Mouse (Mus musculus): ENCODE data around the gene Fam171a2. TPM values are rescaled to one million over a fixed set of nuclear protein-coding genes. Genes with fewer than 3 reads are reported as not detected.

The Fam171a2 gene
- total RNA-seq, 2 experiments from 2014 or later = 30.2 to 30.5 TPM

DNA sequence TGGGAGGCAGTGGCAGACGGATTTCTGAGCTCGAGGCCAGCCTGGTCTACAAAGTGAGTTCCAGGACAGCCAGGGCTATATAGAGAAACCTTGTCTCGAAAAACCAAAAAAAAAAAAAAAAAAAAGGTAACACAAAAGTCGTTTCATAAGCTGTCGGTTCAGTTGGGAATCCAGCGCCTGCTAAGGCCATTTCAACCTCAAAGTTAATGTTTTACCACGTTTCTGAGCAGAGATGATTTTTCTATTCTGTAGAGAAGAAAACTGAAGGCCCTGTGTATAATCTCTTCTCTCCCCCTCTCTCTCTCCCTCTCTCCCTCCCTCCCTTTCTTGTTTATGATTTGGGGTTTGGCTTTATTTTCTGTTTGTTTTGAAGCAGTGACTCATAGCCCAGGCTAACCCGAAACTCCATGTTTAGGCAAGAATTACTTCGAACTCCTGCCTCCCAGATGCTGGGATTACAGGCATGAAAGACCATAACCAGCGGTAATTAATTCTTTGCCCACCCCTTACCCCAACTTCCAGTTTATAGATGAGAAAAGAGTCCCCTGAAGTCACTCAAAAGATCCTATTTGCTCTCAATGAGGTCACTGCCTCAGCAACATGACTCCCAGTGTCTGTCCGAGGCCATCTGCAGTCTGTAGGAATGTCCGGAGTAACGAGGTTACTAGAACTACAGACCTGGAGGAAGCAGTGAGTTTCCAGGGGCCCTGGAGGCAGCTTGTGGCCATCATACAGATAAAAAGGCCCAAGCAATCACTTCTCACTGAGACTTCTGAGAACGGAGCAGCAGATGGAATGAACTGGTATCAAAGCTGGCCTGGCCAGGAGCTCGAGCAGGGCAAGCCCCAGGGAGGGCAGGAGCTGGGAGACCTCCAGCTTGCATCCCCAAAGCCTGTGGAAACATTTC lies 38.3 kb downstream of the Fam171a2 start:
- no peak for DNase-seq

DNA sequence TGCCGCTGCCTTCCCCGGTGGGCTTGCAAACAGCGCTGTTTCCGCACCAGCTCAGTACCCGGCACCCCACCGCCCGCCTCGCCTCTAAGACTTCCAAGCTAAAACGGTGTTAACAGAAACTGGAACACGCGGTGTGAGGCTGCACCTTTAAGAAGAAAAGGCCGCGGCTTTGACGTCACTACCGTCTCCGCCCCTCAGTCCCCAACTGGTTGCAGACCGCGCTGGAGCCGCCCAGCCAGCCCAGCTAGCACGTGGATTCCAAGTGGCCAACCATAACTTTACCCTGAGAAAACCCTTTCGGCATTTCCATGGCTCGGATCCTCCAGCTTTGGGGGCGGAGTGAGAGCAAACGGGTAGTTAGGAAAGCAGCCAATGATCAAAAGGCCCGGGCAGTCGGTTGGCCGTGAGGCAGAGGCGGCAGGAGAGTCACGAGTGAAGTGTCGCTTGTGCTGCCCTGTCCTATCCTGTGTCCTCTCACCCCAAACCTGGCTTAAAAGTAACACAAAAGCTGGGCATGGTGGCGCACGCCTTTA lies 39.1 kb downstream of the Fam171a2 start:
- DNase-seq = peak; percentile 97

DNA sequence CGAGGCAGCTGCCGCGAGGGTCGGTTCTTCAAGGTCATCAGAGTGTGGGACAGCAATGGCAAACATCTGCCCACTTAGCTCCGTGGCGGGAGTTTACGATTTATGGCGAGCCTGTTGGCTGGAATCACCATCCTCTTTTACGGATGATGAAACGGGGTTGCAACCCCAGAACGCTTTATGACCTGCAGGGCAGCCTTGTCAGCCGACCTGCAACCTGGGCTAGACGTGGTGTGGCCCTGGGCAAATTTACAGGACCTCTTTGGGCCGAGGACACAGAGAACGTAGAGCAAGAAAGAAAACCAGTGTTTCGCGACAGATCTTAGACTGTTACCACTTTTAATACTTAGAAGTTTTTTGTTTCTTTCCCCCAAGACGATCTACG lies 39.7 kb downstream of the Fam171a2 start, which contains the start of gene Slc25a39:
Gene Slc25a39 (minus strand): TSS at position 113 of the 382 bp plus-strand sequence.
- DNase-seq = no peak

DNA sequence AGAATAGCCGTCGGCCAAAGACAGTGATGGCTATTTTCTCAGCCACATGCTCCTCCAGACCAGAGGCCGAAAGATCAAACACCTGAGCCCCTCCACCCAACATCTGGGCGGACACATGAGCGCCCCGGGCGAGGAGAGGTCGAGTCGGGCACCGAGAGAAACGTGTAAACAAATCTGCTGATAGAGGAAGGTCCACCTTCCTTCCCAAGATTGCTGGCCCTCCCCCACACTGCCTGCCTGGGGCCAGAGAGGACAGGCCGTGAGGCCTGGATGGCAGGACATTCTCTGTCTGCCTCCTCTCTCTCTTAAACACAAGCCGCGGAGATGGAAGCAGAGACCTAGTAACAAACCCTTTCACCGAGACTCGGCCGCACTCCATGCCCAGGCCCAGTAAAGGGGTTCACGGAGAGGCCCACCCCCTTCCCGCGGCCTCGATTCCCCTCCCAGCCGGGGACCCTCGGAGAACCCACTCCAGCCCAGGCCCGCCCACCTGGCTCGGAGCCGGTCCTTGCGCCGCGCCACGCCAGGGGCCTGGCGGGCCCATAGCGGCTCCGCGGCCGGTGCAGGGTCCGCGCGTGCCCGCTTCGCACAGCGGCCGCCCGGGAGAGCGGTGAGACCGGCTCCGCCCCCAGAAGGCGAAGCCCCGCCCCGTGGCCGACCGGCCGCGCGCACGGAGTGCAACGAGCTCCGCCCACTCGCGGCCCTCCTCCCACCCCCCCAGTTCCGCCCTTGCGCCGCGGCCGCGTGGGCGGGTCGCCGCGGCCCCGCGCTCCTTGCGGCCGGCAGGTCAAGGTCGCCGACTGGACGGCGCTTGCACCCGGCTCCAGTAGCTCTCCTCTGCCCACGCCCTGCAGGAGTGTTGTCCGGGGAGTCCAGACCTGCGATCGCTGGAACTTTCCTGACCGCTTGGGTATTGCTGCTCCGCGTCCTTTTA lies 40.3 kb downstream of the Fam171a2 start:
- peak; percentile 97 for DNase-seq

DNA sequence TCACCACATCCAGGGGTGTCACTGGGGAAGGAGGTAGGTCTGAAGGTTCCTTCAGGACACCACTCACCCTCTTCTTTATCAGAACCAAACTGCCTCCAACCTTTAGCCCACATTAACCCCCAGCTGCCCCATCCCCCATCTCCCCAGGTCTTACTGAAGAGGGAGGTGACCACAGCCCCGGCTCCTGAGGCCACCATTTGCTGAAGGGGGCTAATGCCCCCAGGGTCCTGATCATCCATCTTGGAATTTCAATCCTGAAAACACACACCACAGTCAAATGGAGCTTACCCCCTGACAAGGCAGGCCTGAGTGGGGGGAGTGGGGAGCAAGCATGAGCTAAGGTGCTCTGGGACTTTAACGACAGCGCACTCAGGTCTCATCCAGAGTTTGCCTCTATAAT lies 41.1 kb downstream of the Fam171a2 start:
- DNase-seq = no peak

DNA sequence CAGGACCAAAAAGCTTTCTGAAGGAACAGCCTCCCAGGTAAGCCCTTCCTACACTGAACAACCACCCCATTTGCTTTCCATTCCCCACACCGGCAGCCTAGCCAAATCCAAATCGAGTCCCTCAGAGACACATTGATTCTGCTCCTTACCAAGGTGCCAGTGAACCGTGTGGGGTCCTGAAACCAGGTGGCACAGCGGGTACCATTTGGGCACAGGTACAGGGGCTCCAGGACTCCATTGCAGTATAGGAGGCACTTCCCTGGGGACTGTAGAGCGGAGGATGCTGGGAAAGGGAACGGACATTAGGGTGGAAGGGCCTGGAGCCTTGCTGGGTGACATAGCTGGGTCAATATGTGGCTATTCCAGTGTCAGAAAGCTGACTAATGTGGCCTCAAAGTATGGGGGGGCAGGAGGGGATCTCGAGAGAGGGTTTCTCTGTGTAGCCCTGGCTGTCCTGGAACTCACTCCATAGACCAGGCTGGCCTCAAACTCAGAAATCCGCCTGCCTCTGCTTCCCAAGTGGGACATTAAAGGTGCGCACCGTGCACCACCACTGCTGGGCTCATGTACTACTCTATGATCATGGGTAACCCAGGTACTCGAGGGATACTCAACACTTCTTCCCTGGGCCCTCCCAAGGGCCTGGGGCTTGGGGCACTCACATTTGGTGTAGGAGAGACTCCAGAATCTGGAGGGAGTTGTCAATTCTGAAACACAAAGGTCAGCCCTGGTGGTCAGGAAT lies 41.8 kb downstream of the Fam171a2 start:
- DNase-seq = no peak

DNA sequence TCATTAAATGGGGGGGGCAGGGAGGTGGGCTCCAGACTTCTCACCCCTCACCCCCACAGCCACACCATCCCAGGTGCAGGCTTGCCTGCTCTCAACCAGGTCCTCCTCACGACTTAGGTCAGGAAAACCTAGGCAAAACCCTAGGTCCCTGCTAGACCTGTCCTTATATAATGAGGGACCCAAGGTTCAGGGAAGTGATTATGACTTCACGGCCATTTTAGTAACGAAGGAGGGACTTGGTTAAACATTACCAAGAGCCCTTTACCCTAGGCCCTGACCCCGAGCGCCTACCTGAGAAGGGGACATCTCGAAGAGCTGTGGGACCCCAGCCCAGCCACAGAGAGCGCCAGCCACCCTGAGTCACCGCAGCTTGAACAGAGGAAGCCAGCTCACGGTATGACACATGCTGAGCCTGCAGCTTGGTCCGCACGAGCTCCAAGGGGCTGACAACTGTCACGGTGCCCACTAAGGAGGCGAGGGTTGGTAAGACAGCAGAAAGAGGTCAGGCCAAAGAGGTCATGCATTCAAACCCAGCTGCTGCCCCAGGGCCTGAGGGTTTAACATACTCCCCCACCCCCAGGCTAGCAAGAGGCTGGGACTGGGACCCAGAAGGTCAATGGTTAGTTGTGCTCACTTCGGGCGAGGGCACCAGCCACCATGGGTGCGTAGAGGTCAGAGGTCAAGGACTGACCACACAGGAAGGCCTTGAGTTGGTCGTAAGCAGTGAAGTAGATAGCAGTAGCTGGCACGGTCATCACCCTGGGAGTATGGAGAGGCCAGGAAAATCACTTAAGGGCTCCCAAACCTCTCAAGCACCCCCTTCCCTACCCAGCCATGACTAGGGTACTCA lies 43.1 kb downstream of the Fam171a2 start:
- no peak for DNase-seq

DNA sequence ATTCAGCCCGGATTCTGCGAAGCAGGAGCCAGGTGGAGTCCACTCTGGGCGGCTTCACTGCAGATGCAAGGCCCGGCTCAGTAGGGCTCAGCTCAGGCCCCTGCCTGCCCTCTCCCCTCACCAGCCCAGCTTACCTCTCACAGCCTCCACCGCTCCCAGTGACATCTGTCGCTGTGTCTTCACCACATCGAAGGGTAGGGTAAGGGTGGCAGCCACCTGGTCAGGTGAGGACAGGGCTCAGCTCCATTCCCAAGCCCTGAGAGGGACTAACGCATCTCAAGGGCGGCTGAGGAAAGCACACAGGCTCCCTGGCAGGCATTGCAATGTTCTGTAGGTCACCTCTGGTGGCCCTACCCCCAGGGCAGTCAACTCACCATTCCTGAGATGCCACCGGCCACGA lies 43.8 kb downstream of the Fam171a2 start:
- no peak for DNase-seq

DNA sequence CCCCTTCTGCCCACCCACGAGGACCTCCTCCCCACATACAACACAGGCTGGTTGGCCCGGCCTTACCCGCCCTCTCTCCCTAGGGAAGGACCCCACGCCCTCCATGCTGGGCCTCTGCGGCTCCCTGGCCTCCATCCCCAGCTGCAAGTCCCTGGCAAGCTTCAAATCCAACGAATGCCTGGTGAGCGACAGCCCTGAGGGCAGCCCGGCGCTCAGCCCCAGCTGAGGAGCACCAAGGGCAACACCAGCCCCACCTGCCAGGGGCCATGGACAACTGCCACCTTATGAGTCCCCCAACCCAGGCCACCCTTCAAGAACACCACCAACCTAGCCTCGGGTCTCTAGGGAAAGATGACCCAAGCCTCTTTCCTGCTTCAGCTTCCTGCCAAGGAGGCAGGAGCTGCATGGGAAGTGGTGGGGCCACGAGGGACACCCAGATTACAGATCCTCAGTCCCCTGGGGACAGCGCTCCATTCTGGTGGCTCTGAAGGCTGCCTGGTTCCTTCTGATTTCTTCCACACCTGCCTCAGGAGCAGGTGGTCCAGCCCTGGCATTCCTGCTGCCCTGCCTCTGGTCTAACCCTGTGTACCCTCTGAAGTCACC lies 45.5 kb downstream of the Fam171a2 start:
- DNase-seq = no peak

DNA sequence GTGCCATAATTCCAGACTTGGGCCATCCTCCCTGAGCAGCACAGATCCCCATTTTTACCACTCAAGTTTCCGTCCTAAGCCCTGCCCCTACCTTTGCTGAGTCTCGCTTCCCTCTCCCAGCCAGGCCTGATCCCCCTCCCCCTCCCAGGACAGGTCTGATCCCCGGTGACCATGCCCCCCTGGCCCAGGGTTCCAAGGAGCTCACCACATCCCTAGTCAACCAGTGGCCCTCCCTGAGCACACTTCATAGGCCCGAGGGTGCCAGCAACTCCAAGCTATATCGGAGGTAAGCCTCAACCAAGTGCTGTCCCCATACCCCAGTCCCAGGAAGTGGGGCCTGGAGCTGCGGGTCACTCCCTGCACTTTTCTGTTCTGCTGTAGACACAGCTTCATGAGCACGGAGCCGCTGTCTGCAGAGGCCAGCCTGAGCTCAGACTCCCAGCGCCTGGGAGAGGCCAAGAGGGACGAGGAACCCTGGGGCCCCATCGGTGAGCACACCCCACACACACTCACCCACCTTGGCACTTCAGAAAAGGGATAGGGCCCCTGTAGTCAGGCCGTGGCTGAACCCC lies 46.9 kb downstream of the Fam171a2 start:
- no peak for DNase-seq

DNA sequence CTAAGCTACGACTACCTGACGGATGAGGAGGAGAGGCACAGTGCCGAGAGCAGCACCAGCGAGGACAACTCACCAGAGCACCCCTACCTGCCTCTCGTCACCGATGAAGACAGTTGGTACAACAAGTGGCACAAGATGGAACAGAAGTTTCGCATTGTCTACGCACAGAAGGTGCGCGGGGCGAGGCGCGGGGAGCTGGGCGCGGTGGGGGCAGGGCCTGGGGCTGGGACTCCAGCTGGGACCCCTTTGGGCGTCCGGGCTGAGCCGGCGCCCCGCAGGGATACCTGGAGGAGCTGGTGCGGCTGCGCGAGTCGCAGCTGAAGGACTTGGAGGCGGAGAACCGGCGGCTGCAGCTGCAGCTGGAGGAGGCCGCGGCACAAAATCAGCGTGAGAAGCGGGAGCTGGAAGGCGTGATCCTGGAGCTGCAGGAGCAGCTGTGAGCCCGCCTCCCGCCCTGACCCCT lies 47.8 kb downstream of the Fam171a2 start:
- no peak for DNase-seq

DNA sequence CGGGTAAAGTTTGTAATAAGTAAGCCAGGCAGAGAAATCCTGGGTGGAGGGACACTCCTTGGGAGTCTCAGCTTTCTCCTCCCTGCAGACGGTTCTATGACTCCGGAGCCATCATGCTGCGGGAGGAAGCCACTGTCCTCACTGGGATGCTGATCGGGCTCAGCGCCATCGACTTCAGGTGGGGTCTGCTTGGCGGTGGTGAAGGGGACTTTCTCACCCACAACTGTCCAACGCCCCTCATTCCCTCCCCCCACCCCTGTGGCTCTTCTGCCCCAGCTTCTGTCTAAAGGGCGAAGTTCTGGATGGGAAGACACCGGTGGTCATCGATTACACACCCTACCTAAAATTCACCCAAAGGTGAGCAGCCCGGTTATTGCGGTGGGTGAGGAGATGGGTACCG lies 48.4 kb downstream of the Fam171a2 start:
- DNase-seq = no peak

DNA sequence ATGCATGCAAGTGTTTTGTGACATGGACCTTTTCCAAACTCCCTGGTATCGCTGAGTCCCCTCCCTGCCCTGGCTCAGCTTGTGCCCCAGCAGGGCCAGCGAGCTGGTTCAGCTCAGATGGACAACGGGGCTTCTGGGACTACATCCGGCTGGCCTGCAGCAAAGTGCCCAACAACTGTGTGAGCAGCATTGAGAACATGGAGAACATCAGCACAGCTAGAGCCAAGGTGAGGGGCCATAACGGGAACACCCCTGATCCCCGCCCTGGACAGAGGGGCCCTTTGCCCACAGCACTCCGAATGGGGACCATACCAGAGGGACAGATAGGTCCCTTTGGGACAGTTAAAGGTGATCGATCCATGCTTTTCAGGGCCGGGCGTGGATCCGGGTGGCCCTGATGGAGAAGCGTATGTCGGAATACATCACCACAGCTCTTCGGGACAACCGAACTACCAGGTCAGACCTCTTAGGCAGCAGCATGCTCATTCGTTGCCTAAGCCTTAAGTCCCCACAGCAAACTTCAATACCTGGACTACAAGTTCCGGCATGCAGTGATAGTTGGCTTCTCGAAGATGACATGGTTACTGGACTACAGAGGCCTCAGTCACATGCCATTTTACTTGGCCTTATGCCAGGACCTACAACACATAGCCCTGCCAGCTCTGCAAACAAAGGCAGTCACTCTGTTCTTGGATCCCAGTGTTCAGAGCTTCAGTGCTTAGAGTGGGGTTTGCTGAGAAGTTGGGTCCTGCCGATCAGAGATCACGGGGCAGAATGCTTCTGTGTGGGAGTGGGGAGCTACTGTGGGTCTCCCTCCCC lies 49.3 kb downstream of the Fam171a2 start:
- DNase-seq = peak; percentile 52

DNA sequence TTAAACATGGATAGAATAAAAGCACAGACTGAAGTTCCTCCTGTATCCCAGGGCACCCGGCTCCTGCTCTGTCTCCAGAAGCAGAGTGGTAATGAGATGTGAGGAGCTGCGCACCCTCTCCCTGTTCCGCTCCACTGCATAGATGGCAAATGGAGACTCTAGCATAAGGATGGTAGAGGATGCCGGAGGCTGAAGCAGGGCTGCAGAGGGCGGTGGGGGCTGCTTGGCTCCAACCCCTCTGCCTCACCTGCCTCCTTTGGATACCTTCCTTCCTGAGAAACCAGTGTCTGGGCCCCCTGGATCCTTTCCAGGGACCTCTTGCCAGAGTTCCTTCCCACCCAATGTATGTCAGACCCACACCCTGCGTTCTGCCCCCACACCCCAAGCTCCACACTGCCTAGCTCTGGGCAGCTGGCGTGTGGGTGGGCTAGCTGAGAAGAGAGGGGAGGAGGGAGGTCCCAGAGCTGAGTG lies 50.8 kb downstream of the Fam171a2 start:
- no peak for DNase-seq

DNA sequence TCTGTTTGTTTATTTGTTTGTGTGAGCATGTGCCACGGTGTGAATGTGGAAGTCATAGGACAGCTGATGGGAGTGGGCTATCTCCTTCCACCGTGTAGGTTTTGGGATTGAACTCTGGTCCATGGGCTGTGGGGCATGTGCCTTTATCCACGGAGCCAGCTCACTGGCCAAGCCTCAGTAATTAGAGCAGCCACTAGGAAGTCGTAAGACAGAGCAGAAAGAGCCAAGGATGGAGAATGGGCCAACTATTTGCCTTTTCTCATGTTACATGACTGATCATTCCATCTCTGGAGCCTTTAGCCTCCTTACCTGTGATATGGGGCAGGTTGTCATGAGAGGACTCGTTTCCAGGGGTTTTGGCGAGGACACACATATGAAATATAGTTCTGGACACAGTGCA lies 51.2 kb downstream of the Fam171a2 start:
- no peak for DNase-seq

DNA sequence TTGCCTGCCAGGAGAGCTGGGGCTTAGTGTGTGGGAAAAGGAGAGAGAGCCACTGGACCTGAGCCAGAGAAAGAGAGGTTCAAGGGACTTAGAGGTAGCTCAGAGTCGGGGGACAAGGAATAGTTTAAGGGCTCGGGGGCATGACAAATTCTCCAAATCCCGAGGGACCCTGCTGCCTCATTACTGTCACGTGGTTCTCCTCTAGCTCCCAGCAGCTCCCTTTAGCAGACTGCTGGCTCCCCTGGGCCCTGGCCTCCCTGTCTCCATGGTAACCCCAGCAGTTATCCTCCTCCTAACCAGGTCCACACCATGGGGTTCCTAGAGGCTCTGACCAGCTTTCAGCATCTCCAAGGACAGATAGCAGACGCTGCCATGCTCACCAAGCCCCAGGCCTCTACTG lies 52.2 kb downstream of the Fam171a2 start:
- no peak for DNase-seq

DNA sequence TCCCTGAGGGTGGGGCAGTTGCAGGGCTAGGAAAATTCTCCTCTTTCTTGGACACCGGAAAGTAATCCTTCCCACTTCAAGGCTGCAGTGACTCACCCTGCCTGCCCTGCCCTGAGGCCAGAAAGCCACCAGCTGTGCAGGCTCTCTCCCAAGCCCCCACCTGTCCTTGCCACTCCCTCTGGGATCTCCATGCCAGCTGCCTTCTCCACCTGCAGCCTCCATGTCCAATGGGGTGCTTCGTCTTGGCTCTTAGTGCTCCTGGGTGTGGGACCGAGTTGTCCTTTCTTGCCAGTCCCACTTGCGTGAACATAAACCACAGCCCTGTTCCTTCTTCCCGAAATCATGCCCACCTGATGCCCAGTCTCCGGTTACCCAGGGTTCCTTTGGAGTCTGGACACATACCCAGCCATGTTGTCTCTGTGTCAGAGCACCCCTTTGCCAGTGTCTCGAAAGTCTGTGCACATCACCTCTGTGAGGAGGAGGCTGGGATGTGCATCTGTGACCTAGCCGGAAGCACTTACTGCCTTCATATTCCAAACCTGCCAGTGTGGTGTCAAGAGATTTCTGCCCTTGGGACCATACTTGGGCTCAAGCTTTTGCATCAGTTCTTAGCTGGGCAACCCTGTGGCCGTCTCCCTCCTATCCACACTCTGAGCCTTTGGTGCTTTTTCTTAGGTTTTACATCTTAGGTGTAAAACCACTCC lies 52.9 kb downstream of the Fam171a2 start:
- no peak for DNase-seq

DNA sequence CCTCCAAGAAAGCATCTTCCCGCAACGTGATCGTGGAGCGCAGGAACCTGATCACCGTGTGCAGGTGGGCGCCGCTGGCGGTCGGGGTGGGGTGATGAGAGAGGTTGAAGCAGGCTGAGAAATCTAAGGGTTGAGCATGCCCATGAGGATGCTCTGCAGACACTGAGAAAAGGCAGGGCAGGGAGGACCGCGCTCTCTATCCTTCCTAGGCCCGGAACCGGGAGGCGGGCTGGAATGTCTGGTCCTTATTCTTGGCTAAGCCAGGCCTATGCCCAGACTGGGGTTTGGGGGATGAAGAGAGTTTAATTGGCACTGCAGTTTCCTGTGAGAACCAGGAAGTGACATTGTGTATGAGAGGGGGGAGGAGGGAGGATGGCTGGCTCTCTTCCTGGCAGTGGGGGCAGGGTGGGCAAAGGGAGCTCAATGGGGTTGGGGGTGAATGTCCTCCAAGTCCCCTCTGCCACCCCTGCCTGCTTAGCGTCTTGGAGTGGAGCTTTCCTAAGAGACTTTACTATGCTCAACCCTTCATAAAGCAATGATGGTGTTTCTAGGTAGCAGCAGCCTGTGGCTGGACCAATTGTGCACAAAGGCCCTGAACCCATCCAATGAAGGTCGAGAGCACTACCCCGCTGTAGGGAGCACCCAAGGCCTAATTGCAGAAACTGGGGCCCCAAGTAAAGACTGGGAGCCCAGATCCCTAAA lies 53.6 kb downstream of the Fam171a2 start:
- no peak for DNase-seq
